Mouse (Mus musculus) kidney, postnatal 10 days (tissue): ENCODE data around the gene Gm34302.
A peak's percentile ranks its signal among the peaks of the same experiment; 100 is the strongest.

Experiments used
- DNase-seq: peaks from one replicate; pipeline ENCODE4 v3.0.0; 2021; ENCODE audit warnings: mixed read lengths

Gene Gm34302

DNA sequence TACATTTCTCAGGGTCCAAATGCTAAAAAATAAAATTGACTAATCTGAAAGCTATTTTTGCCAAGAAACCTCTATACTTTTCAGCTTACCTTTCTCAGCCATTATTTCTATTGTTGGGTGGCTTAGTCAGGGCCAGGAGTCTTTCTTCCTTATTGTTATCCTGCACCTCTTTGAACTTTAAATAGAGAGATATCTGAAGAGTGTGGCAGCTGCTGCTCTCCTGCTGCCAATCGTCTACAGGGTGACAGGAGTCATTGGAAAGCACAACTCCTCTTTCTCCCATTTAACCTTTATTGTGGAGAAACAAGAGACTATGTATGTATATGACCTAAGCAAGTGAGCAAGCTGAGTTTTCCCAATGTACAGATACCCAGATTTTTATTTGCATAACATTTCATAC is at the start of gene Gm34302:
TSS of gene Gm34302 (minus strand) at position 154 of the 400 bp plus-strand sequence.
- DNase-seq: no peak

DNA sequence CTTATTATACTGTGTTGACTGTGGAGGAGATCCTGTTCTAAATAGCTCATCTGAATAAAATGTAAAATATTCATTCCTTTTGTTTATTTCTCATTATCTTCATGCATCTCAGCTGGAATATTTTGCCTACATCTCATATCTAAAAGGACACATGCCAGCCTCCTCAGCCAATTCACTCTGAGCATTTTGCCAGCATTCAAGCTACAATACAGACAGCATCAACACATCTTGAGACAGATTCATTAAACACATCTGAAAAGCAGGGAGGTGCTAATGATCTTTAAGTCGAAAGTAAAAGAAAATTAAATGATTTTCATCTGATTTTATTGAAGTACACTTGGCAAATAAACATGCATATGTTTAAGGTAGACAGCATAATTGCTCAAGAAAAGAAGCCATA is 48.2 kb upstream of the Gm34302 start:
- no peak for DNase-seq

DNA sequence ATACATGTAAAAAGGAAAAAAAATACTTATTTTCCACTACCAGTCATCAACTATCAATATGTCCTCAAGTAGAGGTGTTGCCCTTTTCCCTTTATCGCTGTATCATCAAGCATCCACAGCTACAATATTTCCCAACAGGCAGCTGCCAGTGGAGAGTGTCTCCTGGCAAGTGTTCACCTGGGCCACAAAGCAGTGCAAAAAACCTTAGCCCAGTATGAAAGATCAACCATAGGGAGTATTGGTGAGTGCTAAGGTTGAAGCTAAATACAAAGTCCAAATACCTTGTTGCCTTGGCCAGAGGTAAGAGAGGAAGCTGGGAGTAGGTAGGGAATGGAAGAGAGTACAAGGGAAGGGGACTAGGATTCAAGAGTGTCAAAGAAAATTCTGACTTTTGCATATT is 34.0 kb upstream of the Gm34302 start:
- no peak for DNase-seq

DNA sequence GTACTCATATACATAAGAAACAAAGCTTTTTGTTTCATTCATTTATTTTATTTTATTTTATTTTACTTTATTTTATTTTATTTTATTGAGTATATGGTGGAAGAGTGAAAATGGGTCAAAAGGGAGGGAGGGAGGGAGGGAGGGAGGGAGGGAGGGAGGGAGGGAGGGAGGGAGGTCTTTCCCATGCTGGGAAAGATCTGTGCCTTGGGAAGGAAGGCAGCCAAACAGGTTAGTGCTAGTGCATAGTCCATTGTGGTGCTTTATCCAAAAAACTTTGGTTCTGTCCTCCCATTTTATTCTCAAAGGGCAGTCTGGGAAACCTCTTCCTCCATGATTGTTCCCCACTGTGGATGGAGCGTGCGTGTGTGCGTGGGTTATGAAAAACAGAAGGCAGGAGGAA is 32.6 kb upstream of the Gm34302 start:
- DNase-seq: peak; percentile 21

DNA sequence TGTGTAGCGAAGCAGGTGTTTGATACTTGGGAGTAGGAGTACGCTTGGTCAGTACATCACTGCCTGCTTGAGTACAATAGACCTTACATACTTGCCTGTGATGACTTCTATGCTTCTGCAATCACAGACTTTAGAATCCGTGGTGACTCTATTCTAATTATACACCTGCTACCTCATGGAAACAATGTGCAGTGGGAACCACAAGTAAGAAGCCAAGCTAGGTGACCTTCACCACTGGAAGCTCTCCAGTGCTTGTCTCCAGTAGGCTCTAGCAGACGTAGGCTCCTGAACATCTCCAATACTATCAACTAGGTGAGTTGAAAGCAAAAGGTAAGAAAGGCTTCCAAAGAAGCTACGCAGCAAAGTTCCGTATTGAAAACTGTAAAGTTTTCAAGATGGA is 27.6 kb upstream of the Gm34302 start:
- DNase-seq: no peak

DNA sequence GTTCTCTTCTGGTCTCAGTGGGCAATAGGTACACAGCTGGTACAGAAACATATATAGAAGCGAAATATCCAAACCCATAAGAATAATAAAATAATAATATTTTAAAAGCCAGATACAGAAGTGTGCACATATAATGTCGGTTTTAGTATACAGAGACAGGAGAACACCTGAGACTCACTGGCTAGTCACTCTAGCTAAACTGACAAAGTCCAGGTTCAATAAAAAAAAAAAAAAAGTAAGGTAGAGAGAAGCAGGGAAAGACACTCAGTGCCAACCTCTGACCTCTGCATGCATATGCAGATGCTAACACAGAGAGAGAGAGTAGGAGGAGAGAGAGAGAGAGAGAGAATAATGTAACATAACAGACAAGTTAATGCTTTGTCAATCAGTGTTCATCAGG is 25.8 kb upstream of the Gm34302 start:
- DNase-seq: no peak

DNA sequence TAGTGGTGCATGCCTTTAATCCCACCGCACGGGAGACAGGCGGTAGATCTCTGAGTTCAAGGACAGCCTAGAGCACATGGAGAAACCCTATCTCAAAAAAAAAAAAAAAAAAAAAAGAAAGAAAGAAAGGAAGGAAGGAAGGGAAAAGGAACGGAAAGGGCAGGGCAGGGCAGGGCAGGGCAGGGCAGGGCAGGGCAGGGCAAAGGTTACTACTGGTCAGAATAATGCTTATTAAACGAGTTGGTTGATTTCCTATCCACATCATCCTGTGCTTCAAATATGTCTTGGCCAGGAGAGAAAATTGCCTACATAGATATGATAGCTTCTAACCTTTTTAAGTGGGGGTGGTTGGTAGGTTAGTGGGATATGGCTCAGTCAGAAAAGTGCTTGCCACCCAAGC is 25.2 kb upstream of the Gm34302 start:
- no peak for DNase-seq

DNA sequence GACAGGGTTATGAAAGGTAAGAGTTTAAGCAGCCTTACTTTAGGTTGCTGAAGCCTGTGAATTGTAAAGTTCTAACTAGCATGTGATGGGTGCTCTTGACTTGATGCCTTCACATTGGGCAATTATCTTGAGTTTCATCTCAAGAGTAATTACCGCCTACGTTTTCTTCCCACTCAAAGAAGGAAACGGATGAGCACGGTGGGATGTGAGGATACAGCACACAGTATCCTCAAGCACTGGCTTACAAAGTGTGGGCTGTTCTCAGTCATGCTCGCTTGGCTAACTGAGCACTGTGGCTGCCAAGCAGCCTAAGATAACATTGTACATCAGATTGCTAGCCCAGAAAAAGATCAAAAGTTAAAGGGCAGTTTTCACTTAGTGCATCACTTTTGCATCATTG is 20.8 kb upstream of the Gm34302 start:
- no peak for DNase-seq

DNA sequence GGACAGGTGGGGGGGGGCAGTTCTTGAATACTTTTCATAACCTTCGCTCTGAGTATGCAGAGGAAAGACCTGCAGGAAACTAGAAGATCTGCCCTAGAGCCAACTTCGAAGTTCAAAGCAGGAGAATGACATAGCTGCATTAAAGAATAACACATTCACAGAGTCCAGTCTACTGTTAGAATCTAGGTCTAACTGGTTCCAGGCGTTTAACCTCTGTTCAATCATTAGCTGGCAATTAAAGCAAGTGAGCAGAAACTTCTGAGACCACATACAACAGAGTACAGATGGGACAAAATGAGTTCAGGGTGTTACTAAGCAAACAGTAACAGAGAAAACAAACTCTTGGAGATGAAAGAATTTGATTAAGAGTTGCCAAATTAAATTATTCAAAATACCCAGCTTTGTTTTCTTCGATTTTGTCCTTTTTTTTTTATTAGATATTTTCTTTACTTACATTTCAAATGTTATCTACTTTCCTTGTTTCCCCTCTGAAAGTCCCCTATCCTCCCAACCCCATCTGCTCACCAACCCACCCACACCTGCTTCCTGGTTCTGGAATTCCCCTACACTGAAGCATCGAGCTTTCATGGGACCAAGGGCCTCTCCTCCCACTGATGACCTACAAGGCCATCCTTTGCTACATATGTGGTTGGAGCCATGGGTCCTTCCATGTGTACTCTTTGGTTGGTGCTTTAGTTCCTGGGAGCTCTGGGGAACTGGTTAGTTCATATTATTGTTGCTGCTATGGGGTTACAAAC is 11.1 kb upstream of the Gm34302 start:
- DNase-seq: peak; percentile 27

DNA sequence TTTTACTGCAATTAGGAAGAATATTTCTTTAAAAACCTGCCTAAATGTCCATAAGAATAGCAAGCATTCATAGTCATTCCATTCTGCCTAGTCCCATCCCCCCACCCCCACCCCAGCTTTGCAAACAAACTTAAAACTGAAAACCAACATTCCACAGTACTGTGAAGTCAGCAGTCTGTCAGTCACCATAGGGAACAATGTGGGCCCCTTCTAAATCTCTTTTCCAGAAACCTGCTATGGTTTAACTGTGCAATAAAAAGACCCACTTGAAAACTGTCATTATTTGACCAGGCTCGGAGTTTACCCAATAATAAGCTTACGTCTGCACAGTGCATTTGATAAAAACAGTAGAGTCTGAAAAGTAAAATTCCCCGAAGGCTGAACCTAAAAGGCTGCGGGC is 9.9 kb upstream of the Gm34302 start:
- DNase-seq: no peak

DNA sequence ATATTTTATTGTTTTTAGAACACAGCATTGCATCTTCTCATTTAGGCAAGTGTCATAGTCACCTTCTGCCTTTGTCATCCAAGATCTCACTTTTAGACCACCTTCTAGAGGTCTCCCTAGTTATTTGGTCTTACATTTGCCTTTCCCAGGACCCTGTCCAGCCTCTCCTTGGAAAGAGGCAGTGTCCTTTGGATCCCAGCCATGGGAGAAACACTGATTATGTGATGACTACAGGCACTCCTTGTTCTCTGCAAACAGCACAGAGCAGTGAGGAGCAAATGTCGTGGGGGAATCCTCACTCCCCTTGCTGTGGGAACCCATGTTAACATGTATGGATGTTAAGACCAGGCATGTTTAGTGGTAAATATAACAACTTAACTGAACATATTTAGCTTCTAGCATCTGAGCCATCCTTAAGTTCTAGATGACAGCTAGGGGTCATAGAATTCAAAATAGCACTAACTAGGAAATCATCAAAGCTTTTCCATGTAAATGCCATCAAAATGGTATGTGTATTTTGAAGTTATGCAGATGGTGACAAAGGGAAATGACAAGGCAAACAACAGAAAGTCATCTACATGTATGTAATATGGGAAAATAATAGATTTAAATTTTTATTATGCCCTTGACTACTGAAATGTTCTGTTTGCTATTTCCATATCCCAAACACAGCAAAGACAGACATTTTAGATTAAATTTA is 43.1 kb downstream of the Gm34302 start:
- DNase-seq: no peak

DNA sequence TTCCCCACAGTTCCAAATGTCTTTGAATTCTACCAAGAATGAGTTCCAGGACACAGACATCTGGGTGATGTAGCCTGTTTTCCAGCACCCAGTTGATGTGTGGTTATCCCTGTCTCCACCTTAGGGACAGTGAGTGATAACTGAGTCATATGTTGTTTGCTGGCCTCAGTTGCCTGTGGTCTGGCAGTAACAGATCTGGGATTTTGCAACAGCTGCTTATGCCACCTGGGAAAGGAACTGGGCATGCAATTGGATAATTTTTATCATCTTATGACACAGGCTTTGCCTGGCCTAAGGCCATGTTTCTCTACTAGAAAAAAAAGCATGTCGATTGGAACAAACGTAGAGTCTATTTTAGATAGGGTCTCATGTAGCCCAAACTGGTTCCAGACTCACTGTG is 43.9 kb downstream of the Gm34302 start:
- DNase-seq: no peak

DNA sequence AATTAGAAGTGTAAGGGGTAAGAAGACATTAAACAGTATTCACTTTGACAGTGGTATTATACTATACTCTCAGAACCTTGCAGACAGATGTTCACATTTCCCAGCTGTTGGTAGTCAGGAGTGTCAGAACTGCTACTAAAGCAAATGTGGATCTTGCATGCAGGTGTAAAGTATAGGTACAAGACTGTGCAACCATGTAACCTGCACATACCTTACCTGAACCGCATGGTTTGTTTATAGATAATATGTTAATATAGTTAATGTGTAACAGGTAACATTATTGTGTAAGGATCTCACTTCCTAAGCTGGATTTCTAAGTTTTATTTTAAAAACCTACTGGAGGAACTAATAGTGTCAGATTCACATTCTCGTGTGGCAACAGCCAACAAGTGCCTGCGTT is 44.8 kb downstream of the Gm34302 start:
- no peak for DNase-seq
